Mouse (Mus musculus) spleen, postnatal 36 days (tissue): ENCODE results near the gene Lpar5.

Source experiments
- DNase-seq, 2 experiments: peaks; one replicate each; pipeline ENCODE4 v3.0.0; 2022; ENCODE audit warnings: low spot score in 2 of 2, mixed read lengths in 1 of 2

The Lpar5 gene

DNA sequence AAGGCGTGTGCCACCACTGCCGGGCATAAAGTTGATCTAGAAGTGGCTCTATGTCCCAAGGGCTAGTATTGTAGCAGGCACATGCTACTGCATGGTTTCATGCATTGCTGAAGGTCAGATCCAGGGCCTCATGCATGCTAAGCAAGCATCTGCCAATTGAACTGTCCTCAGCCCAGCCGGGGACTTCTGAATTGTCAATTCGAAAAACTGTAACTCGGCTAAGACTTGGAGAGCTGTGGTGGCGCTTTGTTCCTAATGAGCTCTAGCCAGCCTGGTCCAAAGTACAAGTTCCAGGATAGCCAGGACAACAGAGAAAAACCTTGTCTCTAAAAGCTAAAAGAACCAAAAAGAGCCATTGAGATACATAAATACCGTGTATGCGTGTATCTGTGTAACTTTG lies 51.7 kb downstream of the Lpar5 start:
- DNase-seq: no peak

DNA sequence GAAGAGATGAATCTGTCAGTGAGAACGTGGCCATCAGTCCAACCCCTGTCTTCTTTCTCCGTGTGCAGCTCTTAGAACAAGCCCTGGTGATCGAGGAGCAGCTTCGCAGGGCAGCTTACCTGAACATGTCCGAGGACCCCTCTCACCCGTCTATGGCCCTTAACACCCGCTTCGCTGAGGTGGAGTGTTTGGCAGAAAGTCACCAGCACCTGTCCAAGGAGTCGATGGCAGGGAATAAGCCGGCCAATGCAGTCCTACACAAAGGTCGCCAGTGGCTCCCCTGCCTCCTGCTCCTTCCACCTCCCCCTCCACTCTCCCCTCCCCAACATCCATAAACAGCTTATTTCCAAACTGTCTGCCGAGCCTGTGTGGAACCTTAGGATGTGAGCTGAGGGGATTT lies 61.0 kb downstream of the Lpar5 start:
- no peak for DNase-seq

DNA sequence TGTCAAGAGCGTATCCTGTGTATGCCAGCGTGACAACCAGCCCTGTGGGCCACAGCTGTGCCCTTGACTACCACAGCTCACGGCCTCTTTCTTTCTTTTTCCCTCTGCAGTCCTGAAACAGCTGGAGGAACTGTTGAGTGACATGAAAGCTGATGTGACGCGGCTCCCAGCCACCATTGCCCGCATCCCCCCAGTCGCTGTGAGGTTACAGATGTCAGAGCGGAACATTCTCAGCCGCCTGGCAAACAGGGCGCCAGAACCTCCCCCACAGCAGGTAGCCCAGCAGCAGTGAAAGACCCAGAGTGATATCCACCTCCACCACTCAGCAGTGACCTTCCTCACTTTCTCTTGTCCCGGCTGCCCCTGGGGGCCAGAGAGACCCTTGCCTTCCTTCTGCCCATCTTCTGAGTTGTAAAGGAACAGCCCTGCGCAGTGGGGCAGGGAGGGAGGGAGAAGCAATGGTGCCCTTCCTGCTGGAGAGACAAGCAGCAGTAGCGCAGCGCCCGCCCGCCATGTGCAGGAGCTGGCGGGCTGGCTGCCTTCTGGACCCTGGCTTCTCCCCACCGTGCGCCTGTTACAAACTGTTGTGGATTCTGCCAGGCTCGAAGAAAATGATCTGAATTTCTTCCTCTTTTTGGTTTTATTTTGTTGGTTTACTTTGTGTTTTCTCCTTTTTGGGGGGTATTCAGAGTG lies 62.1 kb downstream of the Lpar5 start:
- no peak for DNase-seq

DNA sequence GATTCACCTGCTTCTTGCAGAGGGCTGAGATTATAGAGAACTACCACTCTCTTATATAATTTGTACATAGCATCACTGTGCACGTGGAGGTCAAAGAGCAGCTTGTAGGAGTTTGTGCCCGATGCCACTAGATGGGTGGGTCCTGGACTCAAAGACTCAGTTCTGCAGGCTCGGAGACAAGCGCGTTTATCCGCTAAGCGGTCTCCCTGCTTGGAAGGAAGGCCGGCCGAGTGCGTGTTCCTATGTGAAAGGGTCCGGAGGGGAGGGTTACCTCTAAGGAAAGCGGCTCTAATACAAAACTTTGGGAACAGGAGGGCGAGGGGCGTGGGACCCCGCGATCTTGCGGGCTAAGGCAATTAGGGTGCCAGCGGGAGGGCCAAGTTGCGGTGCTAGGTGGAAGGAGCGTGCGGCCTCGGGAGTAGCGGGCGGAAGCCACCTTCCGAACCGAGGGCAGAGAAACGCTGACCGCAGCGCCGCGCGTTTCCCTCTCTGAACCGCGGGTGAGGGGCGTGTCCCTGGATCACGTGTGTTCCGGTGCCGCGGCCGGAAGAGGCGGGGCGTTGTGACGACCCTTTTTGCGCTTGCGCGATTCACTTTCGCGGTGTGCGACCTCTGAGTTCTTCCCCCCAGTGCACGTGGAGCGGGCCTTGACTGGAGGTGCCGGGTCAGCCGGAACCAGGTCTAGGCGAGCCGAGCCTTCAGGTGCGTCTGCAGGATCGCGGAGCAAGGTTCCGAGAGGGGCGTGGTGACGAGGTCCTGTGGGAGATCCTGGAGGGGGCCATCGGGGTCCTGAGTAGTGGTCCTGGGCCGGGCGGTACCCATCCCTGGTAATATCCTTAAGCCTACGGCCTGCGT lies 63.8 kb downstream of the Lpar5 start, which contains the start of gene Nop2:
Nop2 (plus strand) TSS at position 608 of the 855 bp plus-strand sequence.
- DNase-seq: peak; percentile 85 to 89
